Mouse (Mus musculus): Measurements from ENCODE around the gene Rnasek. TPM values are rescaled to one million over a fixed set of nuclear protein-coding genes. Genes with fewer than 3 reads are reported as not detected.
A peak's percentile ranks its signal among the peaks of the same experiment; 100 is the strongest.

Gene Rnasek
- total RNA-seq, 2 experiments from 2014 or later, result 272 to 278 TPM

GRCm38 (mm10) chr11:70254931-70255531, 15.4 kb upstream of the Rnasek start, which contains the start of gene Alox12:
Gene Alox12, minus strand, starts transcription at chr11:70255353.
- peak; percentile 65 for TF ChIP-seq CTCF (conservative IDR thresholded peaks at IDR 0.05)
- Histone ChIP-seq H3K27ac (no peak within 1 kb of the TSS), H3K4me3 (peak within 1 kb of the TSS; percentile 40)
- no peak for DNase-seq (ENCODE audit: low spot score in 2 of 2)

DNA sequence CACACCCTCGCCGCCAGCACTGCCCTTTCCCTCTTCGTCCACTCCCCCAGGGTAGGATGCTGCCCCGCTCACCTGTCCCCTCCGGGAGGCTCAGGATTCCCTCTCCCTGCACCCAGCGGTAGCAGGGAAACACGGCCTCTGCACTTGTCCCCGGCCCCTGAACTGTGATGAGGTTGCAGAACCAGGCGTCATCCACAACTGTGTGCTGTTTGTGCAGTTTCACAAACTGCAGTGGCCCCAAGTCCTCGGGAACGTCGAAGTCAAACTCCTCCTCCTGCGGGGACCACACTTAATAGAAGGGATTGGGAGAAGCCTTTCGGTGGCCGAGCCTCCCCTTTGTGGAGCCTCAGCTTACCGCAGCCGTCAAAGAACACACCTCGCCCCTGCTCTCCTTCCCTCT, 14.7 kb upstream of the Rnasek start:
- TF ChIP-seq CTCF (conservative IDR thresholded peaks at IDR 0.05), result no peak
- Histone ChIP-seq H3K4me3 (peak overlapping the region; percentile 40; the same call in 1 of the 2 replicates), H3K27ac (no peak overlapping the region)
- DNase-seq (ENCODE audit: low spot score in 2 of 2), result no peak

GRCm38 (mm10) chr11:70251853-70252252, 12.2 kb upstream of the Rnasek start:
- Histone ChIP-seq H3K27ac (no peak overlapping the region), H3K4me3 (no peak overlapping the region)
- TF ChIP-seq CTCF (conservative IDR thresholded peaks at IDR 0.05), result no peak
- no peak for DNase-seq (ENCODE audit: low spot score in 2 of 2)

- H3K4me3 ChIP-seq, result no peak overlapping the region
- no peak for DNase-seq (ENCODE audit: low spot score in 2 of 2)
- no peak for TF ChIP-seq CTCF (conservative IDR thresholded peaks at IDR 0.05)
- no peak overlapping the region for H3K27ac ChIP-seq
Measured at GRCm38 (mm10) chr11:70250150-70250549, 10.5 kb upstream of the Rnasek start.

DNA sequence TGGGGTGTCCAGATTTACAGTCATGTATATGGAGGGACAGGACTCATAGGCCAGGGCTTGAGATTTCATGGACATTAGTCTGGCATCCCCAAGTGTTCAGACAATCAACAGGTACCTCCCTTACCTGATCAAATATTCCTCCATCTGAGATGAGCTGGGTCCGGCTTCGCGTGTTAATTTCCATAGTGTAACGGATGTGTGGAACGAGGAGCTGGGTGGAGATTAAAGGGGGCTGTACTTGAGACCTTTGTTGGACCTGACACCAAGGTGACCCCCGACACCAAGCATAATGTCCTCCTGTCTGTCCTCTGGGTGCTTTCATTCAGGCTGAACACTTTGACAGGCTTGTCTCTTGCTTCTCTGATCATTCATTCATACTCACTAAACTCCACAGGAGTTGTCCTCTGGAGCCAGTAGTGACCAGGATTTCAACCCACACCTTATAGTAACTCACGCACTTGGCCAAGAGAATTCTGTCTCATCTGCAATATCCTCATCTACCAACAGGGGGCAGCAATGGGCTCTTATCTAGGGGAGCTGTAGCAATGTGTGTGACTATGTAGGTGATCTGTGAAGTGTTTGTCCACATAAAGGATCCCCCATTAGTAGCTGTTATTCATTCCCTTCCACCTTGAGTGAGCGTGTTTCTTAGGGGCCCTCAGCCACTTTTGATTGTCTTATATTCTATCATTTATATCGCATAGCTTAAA, 7.6 kb upstream of the Rnasek start:
- peak; percentile 91 for TF ChIP-seq CTCF (conservative IDR thresholded peaks at IDR 0.05)
- Histone ChIP-seq H3K27ac (no peak overlapping the region), H3K4me3 (no peak overlapping the region)
- DNase-seq (ENCODE audit: low spot score in 2 of 2), result peak in 1 of 2 experiments; percentile 81

DNA sequence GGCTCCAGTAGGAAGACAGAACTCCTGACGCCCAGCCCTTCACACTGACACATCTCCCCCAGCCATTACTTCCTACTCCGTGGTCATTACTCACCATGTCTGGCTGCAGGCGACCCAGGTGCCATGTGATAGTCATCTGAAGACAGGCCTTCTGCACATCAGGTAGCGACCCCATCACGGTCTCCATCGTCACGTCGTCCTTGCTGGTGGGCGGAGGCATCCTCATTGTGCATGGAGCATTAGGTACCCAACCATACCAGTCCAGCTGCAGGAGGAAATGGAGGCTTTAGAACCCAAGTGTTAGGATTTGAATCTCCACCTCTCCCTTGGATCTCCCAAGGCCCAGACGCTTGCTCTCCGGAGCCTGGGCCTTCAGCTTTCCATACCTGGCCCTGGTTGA, 2.9 kb upstream of the Rnasek start:
- H3K27ac ChIP-seq, result no peak overlapping the region
- TF ChIP-seq CTCF (conservative IDR thresholded peaks at IDR 0.05), result no peak
- DNase-seq (ENCODE audit: low spot score in 2 of 2), result no peak
- no peak overlapping the region for H3K4me3 ChIP-seq

- no peak for DNase-seq (ENCODE audit: low spot score in 2 of 2)
- Histone ChIP-seq H3K27ac (peak overlapping the region; percentile 95), H3K4me3 (peak overlapping the region; percentile 67)
- no peak for TF ChIP-seq CTCF (conservative IDR thresholded peaks at IDR 0.05)
Measured at GRCm38 (mm10) chr11:70238591-70239440, 826 bp downstream of the Rnasek start.

DNA sequence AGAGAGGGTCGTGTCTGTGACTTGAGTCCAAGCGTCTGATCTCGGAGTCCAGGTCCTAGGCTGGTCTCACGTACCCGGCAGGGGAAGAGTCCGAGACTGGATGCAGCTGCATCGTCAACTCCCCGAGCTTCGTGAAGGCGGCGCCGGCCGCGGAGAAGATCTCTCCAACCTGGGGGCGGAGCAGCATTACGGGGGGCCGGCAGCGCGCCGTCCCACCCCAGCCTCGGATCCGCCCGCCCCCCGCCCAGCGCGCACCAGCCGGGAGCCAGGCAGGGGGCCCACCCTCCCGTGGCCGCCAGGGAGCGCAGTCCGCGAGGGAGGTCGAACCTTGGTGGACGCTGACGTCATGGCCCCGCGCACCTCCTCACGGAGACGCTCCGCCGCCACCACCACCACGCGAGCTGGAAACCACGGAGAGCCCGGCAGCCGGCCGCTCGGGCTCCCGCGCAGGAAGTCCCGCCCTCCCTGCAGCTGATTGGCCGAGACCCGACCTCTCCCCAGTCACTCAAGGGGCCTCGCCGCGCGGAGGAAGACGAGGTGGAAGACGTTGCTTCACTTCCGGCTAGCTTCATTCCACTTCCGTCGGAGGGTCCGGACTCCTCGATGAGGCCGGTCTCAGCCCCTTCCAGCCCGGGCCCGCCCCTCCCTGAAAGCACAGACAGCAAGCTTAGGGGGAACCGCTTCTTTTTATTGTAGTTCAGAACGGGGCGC, 2.0 kb downstream of the Rnasek start, which contains the start of gene 0610010K14Rik:
Gene 0610010K14Rik (minus strand): TSS at position 458 of the 711 bp plus-strand sequence.
- TF ChIP-seq CTCF (conservative IDR thresholded peaks at IDR 0.05), result peak; percentile 81
- peak within 1 kb of the TSS; percentile 95 for H3K27ac ChIP-seq
- DNase-seq (ENCODE audit: low spot score in 2 of 2), result peak; percentile 97 to 99
- peak within 1 kb of the TSS; percentile 67 for H3K4me3 ChIP-seq

GRCm38 (mm10) chr11:70236717-70237116, 2.9 kb downstream of the Rnasek start:
- H3K4me3 ChIP-seq, result peak overlapping the region; percentile 67
- H3K27ac ChIP-seq, result peak overlapping the region; percentile 95
- TF ChIP-seq CTCF (conservative IDR thresholded peaks at IDR 0.05), result no peak
- no peak for DNase-seq (ENCODE audit: low spot score in 2 of 2)

DNA sequence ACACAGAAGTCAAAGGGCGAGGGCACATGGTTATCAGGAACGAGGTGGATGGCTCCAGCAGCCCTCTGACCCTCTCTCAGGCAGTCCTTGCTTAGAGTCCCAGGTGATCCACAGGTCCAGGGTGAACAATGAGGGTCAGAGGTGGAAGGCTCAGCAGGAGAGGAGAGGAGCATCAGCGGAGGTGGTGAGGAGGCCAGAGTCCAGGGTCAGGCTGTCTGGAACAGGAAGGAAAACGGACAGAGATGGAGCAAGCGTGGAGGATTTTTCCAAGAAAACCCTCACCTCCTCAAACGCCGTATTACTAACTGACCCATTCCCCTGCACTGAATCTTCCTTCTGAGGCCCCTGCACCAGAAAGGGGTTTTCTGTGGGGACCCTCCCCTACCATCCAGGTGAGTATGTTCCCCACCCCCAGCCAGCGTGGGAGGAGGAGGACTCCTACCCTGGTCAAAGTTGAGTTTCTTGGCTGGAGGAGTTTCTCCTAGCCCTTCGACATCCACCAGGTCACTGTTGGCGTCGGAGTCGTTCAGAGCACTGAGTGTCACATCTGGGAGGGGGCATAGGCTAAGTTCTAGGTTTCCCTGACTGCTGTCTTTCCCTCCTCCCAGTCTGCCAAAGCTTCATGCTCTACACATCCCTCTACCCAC, 4.3 kb downstream of the Rnasek start:
- no peak for TF ChIP-seq CTCF (conservative IDR thresholded peaks at IDR 0.05)
- no peak for DNase-seq (ENCODE audit: low spot score in 2 of 2)
- Histone ChIP-seq H3K27ac (0 out of 2 replicates have a peak overlapping the region, but pooled peaks have one; percentile 2), H3K4me3 (no peak overlapping the region)

- DNase-seq (ENCODE audit: low spot score in 2 of 2), result no peak
- H3K4me3 ChIP-seq, result no peak overlapping the region
- no peak for TF ChIP-seq CTCF (conservative IDR thresholded peaks at IDR 0.05)
- no peak overlapping the region for H3K27ac ChIP-seq
Measured at GRCm38 (mm10) chr11:70234497-70234896, 5.1 kb downstream of the Rnasek start.

GRCm38 (mm10) chr11:70234037-70234436, 5.6 kb downstream of the Rnasek start:
- DNase-seq (ENCODE audit: low spot score in 2 of 2), result no peak
- H3K4me3 ChIP-seq, result no peak overlapping the region; the same call in 1 of the 2 replicates
- TF ChIP-seq CTCF (conservative IDR thresholded peaks at IDR 0.05), result no peak
- peak overlapping the region; percentile 48; the same call in 1 of the 2 replicates for H3K27ac ChIP-seq
